Mouse (Mus musculus) gastrocnemius, adult 2 months (tissue): Measurements from ENCODE around the gene Socs7. TPM values are rescaled to one million over a fixed set of nuclear protein-coding genes. Genes with fewer than 3 reads are reported as not detected.

ENCODE experiments used
- DNase-seq: peaks from one replicate; pipeline ENCODE4 v3.0.0; 2022
- H3K27ac ChIP-seq: fragments of 200-600 bp; 2 replicates; pipeline ENCODE4 v1.8.1; 2022; ENCODE audit warnings: mild to moderate bottlenecking
- H3K4me3 ChIP-seq: fragments of 200-600 bp; 2 replicates; pipeline ENCODE4 v1.8.1; 2022; ENCODE audit warnings: mild to moderate bottlenecking, moderate library complexity
- CTCF ChIP-seq: fragments of 200-600 bp; IDR thresholded peaks from 2 replicates; pipeline ENCODE4 v1.8.1; 2022; ENCODE audit warnings: antibody characterized with exemption, mild to moderate bottlenecking, moderate library complexity
- intact Hi-C: fragments of 180-260 bp; cut with DNase I; formaldehyde crosslinking; loops from one replicate; pipeline ENCODE4 v1.15.1; 2025
- total RNA-seq, 2 experiments: library from RNA; stranded (reverse); gene quantifications; 2 replicates each; pipeline ENCODE4 v1.2.3; 2021

Gene Socs7
- total RNA-seq, 2 experiments from 2014 or later = 43.2 to 48.6 TPM

DNA sequence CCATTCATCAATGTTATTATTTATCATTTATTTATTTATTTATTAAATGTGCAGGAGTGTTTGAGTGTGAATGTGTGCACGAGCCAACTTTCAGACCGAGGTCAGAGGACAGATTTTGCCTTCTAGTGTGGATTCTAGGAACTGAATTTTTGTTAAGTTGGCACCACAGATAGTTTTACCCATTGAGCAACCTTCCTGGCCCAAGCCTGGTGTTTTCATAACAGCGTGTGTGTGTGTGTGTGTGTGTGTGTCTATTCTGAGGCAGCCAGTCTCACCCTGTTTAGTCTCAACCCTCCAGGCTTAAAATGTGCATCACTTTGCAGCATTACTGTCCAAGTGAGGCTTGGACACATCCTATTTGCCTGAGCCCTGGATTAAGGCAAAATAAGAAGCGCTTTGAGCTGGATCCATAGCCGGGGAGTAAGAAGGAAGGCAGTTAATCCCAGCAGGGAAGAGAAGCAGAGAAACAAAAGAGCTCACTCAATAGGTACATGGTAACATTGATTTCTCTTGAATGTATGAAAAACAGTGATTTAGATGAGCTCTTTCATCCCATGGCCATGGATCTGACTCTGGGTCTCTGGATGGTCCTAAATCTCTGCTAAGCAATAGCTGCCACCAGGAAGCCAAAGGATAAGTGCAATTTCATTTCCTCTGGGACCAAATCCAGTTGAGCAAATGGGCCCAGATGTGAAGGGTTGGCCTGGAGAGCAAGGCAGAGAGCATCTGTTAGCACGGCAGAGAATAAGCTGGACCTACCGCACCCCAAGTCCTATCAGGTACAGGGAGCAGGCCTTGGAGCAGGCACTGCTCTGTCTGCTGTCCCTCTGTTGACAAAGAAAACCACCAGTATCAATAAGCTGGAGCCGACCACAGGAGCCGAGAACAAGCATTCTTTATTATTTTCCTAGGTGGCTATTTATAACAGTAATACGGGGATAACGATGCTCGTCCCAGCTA is 30.8 kb upstream of the Socs7 start:
- H3K27ac ChIP-seq = no peak overlapping the region
- no peak overlapping the region for H3K4me3 ChIP-seq
- TF ChIP-seq CTCF = no peak
- DNase-seq = peak; percentile 53
- intact Hi-C loops = loop anchor here (2.0 kb wide), 1 partner anchor 133 kb away; no protein-coding TSS in a partner anchor

DNA sequence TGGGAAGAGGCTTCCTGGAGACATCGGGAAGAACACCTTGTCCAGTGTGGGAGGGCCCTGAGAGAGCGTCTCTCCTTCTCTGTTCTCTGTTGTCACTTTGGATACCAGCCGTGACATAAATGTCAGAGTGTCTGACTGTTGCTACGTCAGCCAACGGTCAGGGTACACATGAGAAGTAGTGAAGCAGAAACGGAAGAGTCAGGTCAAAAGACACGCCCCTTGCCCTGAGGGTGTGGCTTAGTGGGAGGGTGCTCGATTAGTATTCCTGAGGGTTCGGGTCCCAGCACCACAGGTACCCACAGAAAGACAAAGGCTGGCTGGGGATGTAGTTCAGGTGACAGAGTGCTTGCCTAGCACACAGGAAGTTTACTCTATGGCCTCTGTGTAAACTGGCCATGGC is 29.3 kb upstream of the Socs7 start:
- intact Hi-C loops = no loop called here
- no peak for DNase-seq
- no peak overlapping the region for H3K4me3 ChIP-seq
- H3K27ac ChIP-seq = no peak overlapping the region
- TF ChIP-seq CTCF = no peak

DNA sequence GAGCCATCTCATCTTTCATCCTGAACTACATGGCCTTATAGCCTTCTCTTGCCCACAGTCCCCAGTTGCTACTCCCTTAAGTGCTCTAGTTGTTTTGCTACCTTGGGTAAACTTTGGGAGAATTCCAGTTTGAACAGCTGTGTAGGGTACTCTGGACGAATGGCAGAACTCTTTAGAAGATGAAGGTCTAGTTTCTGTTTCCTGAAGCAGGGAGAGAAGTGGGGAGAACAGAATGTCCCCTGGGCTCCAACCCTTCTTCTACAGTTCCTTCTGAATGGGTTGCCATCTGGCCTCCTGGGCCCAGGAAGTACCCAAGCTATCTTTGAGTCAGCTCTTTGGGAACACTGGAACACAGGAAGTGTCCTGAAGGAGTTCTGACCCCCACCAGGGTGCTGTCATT is 28.5 kb upstream of the Socs7 start:
- Histone ChIP-seq H3K27ac (peak overlapping the region; percentile 31), H3K4me3 (no peak overlapping the region)
- no peak for DNase-seq
- intact Hi-C loops = no loop called here
- no peak for TF ChIP-seq CTCF

DNA sequence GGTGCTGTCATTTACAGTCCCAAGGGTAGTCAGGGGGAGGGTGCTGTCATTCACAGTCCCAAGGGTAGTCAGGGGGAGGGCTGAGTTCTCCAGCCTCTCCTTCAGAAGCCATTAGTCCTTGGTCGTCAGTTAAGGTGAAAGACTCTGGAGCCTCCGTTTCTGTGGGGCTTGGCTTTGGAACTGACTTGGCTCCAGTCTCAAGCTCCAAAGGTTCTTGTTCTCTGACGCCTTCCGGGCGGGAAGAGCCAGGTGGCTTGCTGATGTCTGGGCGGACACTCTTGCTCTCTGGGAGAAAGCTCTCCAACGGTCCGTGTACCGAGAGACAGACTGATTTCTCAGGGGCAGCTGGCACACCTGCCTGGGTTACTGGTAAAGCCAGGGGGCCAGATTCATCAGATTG is 28.0 kb upstream of the Socs7 start:
- Histone ChIP-seq H3K4me3 (no peak overlapping the region), H3K27ac (peak overlapping the region; percentile 31; the same call in 1 of the 2 replicates)
- intact Hi-C loops = no loop called here
- no peak for TF ChIP-seq CTCF
- no peak for DNase-seq

DNA sequence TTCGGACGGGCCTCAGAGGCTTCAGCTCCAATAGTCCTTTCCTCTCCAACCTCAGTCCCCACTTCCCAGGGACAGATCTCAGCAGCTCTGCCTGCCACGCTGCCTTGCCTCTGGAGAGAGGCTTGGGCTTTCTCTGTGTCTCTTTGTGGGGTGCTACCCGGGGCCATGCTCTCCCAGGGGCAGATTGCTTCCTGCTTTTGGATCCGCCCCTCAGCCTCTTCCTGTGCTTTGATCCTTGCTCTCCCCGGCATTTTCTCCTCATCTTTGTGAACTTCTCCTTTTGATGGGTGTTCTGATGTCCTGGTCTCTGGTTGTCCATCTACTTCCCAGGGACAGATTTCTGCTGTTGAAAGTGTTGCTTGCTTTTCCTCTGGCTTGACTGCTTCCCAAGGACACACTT is 26.1 kb upstream of the Socs7 start:
- no peak overlapping the region for H3K27ac ChIP-seq
- intact Hi-C loops = no loop called here
- TF ChIP-seq CTCF = no peak
- DNase-seq = no peak
- no peak overlapping the region for H3K4me3 ChIP-seq

DNA sequence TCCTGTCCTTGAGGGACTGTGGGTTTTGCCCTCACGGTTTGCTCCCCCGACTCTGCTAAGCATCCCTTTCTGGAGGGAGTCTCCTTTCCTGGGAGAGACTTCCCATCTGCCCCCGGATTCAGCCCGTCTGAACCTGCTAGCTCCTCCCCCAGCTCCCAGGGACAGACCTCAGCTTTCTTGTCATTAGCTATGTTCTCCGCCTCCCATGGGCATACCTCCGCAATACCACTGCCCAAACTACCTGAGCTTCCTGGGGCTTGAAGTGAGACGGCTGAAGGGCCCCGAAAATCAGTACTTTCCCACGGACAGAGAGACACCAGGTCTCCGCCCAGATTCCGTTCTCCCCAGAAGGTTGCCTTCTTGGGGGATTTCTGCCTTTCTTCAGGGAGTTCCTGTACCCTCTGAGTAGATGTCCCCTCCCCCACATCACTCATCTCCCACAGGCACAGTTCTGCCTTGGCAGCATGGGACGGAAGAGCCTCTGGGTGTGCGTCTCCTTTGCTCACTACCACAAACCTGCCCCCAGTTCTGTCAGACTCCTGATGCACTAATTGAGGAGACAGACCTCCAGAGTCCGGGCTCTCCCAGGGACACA is 25.5 kb upstream of the Socs7 start:
- Histone ChIP-seq H3K4me3 (no peak overlapping the region), H3K27ac (no peak overlapping the region)
- intact Hi-C loops = no loop called here
- DNase-seq = no peak
- no peak for TF ChIP-seq CTCF

DNA sequence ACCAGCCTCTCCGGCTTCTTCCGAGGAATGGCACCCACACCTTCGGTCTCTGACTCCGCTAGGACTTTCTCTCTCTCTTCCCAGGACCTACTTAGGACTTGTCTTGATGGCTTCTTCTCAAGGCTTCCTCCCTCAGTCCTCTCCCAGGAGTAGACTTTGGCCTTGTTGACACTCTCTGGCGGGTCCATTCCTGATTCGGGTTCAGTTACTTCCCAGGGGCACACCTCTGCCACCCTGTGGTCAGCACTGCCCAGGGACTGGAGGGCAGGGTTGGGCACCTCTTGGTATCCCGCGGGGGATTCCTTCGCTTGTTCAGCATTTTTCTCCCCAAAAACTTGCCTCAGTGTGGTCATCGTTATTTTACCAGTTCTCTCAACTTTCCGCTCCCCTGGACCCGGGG is 25.0 kb upstream of the Socs7 start:
- H3K4me3 ChIP-seq = no peak overlapping the region
- intact Hi-C loops = no loop called here
- no peak for TF ChIP-seq CTCF
- no peak overlapping the region for H3K27ac ChIP-seq
- DNase-seq = no peak

DNA sequence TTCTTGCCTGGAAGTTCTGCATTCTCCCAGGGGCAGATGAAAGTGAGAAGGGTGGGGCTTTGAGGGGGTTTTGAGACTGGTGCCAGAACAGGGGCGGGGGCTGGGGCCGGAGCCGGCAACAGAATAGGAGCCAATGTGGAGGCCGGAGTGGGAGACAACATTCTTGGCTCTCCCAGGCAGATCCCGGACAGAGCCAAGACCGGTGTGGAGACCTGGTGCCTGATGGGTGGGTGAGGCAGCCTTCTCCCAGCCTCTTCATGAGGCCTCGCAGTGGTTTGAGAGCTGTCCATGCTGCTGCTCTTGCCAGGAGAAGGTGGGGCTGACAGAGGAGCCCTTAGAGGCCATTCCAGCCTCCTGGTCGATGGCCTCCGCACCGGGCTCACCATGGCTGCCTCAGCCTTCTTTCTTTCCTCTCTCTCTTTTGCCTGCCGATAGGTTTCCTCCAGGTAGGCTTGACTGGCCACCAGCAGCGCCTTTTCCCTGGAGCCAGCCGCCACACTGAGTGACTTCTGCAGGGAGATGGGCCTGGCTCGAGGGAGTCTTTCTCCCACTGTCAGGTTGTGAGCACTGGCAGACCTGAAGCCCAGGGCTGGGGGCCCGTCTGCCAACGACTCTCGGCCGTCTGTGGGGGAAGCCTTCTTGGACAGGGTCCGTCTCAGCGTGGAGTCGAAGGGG is 23.9 kb upstream of the Socs7 start:
- intact Hi-C loops = no loop called here
- Histone ChIP-seq H3K27ac (0 out of 2 replicates have a peak overlapping the region, but pooled peaks have one; percentile 17), H3K4me3 (peak overlapping the region; percentile 55)
- DNase-seq = no peak
- TF ChIP-seq CTCF = no peak

DNA sequence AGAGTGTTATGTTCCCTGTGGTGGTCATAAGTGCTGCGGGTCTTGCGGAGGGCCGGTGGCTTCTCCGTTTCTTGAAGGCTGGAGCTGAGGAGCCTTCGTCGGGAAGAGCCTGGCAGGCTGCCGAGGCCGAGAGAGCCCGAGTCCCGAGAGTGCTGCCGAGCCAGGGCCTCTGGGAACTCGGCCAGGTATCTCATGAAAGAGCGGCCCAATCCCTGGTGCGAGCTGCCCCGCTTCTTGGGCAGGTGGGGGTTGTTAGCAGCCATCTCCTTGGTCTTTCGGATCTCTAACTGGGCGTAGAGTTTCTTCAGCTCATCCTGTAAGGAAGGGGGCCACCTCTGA is 23.4 kb upstream of the Socs7 start:
- intact Hi-C loops = no loop called here
- peak; percentile 88 for DNase-seq
- Histone ChIP-seq H3K4me3 (peak overlapping the region; percentile 55), H3K27ac (0 out of 2 replicates have a peak overlapping the region, but pooled peaks have one; percentile 17)
- no peak for TF ChIP-seq CTCF

DNA sequence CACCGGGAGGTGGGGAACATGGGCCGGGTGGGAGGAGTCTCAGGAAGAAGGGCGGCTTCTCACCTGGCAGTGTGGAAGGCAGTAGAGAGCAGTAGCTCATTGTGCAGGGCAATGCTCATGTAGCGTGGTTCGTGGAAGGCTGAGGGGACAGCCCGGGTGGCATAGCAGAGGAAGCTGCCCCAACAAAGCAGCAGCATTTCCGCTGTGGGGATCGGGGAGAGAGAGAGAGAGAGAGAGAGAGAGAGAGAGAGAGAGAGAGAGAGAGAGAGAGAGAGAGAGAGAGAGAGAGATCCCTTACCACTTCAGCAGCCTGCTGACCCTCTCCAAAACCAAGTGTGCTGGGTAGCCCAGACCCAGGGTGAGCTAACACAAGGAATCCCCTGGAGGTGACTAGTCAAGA is 19.2 kb upstream of the Socs7 start:
- DNase-seq = no peak
- Histone ChIP-seq H3K4me3 (no peak overlapping the region), H3K27ac (no peak overlapping the region)
- TF ChIP-seq CTCF = no peak
- intact Hi-C loops = no loop called here

DNA sequence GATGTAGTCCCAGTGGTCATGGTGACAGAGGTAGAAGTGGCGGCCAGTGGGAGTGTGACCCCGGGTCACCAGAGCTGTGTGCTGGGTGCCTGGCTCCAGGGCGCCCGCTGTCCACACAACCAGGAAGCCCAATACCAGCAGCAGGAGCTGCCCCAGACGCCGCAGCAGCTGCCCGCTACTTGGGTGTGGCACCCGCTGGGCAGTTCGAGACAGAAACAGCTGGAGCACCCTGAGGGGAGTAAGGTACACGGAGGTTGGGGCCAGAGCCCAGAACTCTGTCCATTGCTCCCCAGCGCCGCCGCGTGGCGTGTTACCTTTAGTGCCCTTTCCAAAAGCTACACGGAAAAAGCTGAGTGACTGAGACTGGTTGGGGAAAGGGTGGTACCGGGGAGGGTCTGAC is 18.7 kb upstream of the Socs7 start:
- Histone ChIP-seq H3K4me3 (peak overlapping the region; percentile 36), H3K27ac (no peak overlapping the region)
- peak; percentile 61 for TF ChIP-seq CTCF
- intact Hi-C loops = no loop called here
- peak; percentile 75 for DNase-seq

DNA sequence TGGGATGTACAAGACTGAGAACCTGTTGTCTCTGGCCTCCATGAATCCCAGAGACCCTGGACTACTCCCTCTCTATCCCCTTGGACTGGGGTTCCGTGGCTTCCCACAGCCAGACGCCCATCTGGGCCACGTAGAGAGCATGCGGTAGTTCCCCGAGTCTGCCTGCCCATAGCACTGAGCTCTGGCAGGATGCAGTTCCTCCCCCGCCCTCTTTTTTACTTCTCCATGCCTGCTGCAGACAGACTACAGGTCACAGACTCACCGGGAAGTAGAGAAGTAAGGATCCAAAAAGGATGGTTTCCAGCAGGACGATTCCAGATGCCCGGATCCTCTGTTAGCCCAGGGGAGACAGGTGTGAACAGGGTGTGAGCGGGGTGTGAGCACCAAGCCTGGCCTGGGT is 16.9 kb upstream of the Socs7 start:
- Histone ChIP-seq H3K27ac (no peak overlapping the region), H3K4me3 (no peak overlapping the region)
- TF ChIP-seq CTCF = no peak
- DNase-seq = no peak
- intact Hi-C loops = no loop called here

DNA sequence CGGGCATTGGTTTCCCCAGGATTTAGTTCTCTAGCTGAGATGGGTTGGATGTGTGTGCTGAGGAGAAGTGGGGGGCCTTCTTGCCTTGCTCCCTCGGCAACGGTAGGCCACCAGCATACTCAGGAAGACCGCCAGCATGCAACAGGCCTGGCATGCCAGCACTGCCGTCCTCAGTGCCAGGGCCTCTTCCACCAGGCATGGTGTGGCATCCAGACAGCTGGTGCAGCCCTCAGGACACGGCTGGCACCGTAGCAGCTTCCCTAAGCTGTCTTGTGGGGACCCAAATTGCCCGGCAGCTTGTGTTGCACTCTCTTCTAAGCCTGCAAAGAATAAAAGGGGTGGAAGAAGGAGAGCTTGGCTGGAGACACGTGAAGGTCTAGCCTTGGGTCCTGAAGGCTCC is 16.0 kb upstream of the Socs7 start:
- Histone ChIP-seq H3K27ac (no peak overlapping the region), H3K4me3 (no peak overlapping the region)
- intact Hi-C loops = no loop called here
- DNase-seq = peak; percentile 50
- TF ChIP-seq CTCF = no peak
